Mouse (Mus musculus): ENCODE measurements around the gene Suclg2. TPM values are rescaled to one million over a fixed set of nuclear protein-coding genes. Genes with fewer than 3 reads are reported as not detected.
A peak's percentile ranks its signal among the peaks of the same experiment; 100 is the strongest.

The Suclg2 gene
- total and polyA plus RNA-seq, 3 experiments, result 47.8 to 179 (median 151) TPM

- peaks cover 2% of the 10 kb centered on the region for H3K4me1 ChIP-seq (ENCODE audit: control insufficient read depth, insufficient read depth, low read length)
- DNase-seq, result peak in 1 of 2 experiments; percentile 21
- TF ChIP-seq EP300 (IDR thresholded peaks at IDR 0.05; ENCODE audit: insufficient read depth, low read depth, low read length) (no peak), POLR2A (IDR thresholded peaks at IDR 0.05; ENCODE audit: insufficient read depth, low read depth, low read length) (no peak), CTCF (IDR thresholded peaks at IDR 0.05) (no peak)
- WGBS, result 60% methylated on average over 15 of the region's 15 CpGs
- H3K36me3 ChIP-seq (ENCODE audit: control insufficient read depth, insufficient read depth, low read length), result no peaks in the 10 kb centered on the region
- H3K27ac ChIP-seq, result no peak overlapping the region
- H3K79me2 ChIP-seq (replicated peaks; ENCODE audit: control insufficient read depth, insufficient read depth, low read length), result no peaks in the 10 kb centered on the region
- no peak overlapping the region for H3K9ac ChIP-seq (ENCODE audit: low read depth, low read length)
- H3K4me3 ChIP-seq, result no peak overlapping the region
- intact Hi-C loops (cut with DNase I), result no loop called here
- no peaks in the 10 kb centered on the region for H3K27me3 ChIP-seq (ENCODE audit: control insufficient read depth, insufficient read depth, low read length)
These were observed 121.5 kb downstream of the Suclg2 start for GRCm38 (mm10) chr6:95596766-95597750.

DNA sequence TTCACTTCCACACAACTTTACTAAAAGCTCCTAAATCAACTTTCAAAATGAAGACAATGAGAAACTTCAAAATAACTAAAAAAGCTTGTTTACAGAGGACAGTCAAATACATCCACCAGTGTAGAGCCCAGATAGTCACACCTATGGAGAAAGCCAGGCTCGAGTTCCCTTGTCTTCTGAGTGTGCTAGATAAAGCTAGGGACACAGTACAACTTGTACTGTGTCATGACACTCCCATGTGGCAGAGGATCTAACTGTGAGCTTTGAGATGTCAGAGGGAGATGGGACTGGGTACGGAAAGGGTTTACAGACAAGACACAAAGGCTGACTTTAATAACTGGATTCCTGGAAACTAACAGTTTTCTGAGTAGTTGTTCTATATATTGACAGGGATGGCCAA, 122.7 kb downstream of the Suclg2 start:
- DNase-seq, result no peak
- 72% methylated on average over 2 of the region's 2 CpGs for WGBS
- Histone ChIP-seq H3K9ac (ENCODE audit: low read depth, low read length) (no peak overlapping the region), H3K27ac (no peak overlapping the region), H3K27me3 (ENCODE audit: control insufficient read depth, insufficient read depth, low read length) (no peaks in the 10 kb centered on the region), H3K36me3 (ENCODE audit: control insufficient read depth, insufficient read depth, low read length) (no peaks in the 10 kb centered on the region), H3K4me3 (no peak overlapping the region), H3K4me1 (ENCODE audit: control insufficient read depth, insufficient read depth, low read length) (peaks cover 2% of the 10 kb centered on the region), H3K79me2 (replicated peaks; ENCODE audit: control insufficient read depth, insufficient read depth, low read length) (no peaks in the 10 kb centered on the region)
- intact Hi-C loops (cut with DNase I), result no loop called here
- TF ChIP-seq EP300 (IDR thresholded peaks at IDR 0.05; ENCODE audit: insufficient read depth, low read depth, low read length) (no peak), POLR2A (IDR thresholded peaks at IDR 0.05; ENCODE audit: insufficient read depth, low read depth, low read length) (no peak), CTCF (IDR thresholded peaks at IDR 0.05) (no peak)

- TF ChIP-seq POLR2A (IDR thresholded peaks at IDR 0.05; ENCODE audit: insufficient read depth, low read depth, low read length) (no peak), CTCF (IDR thresholded peaks at IDR 0.05) (no peak), EP300 (IDR thresholded peaks at IDR 0.05; ENCODE audit: insufficient read depth, low read depth, low read length) (no peak)
- Histone ChIP-seq H3K4me1 (ENCODE audit: control insufficient read depth, insufficient read depth, low read length) (peaks cover 2% of the 10 kb centered on the region), H3K9ac (ENCODE audit: low read depth, low read length) (no peak overlapping the region), H3K27me3 (ENCODE audit: control insufficient read depth, insufficient read depth, low read length) (no peaks in the 10 kb centered on the region), H3K4me3 (no peak overlapping the region), H3K27ac (no peak overlapping the region), H3K36me3 (ENCODE audit: control insufficient read depth, insufficient read depth, low read length) (no peaks in the 10 kb centered on the region; the same call in 1 of the 2 replicates), H3K79me2 (replicated peaks; ENCODE audit: control insufficient read depth, insufficient read depth, low read length) (no peaks in the 10 kb centered on the region)
- intact Hi-C loops (cut with DNase I), result no loop called here
- no peak for DNase-seq
- 65% methylated on average over 4 of the region's 4 CpGs for WGBS
These were observed 124.4 kb downstream of the Suclg2 start for GRCm38 (mm10) chr6:95594239-95594638.

GRCm38 (mm10) chr6:95592396-95592795, 126.2 kb downstream of the Suclg2 start:
- intact Hi-C loops (cut with DNase I), result no loop called here
- Histone ChIP-seq H3K27me3 (ENCODE audit: control insufficient read depth, insufficient read depth, low read length) (no peaks in the 10 kb centered on the region), H3K36me3 (ENCODE audit: control insufficient read depth, insufficient read depth, low read length) (no peaks in the 10 kb centered on the region; the same call in 1 of the 2 replicates), H3K27ac (no peak overlapping the region), H3K4me3 (no peak overlapping the region), H3K4me1 (ENCODE audit: control insufficient read depth, insufficient read depth, low read length) (peaks cover under 1% of the 10 kb centered on the region), H3K79me2 (replicated peaks; ENCODE audit: control insufficient read depth, insufficient read depth, low read length) (no peaks in the 10 kb centered on the region), H3K9ac (ENCODE audit: low read depth, low read length) (no peak overlapping the region)
- WGBS, result 74% methylated on average over 6 of the region's 6 CpGs
- TF ChIP-seq CTCF (IDR thresholded peaks at IDR 0.05) (no peak), EP300 (IDR thresholded peaks at IDR 0.05; ENCODE audit: insufficient read depth, low read depth, low read length) (no peak), POLR2A (IDR thresholded peaks at IDR 0.05; ENCODE audit: insufficient read depth, low read depth, low read length) (no peak)
- no peak for DNase-seq

DNA sequence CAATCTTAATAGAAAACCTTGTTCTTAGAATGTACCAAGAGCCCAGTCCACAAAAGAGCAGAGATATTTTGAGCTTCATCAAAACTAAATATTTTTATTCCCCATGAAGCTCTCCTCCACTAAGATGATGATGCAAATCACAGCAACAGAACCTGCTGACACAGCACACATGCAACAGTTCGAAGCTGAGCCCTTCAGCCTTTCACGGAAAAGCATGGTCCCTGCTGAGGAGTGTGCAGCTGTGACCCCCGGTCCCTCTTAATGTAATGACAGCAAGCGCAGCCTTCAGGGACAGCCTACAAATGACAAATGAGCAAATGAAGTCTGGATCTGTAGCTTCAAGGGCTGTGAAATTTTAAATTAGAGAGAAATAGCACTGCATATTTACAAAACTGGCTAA, 128.1 kb downstream of the Suclg2 start:
- no peak overlapping the region for H3K27ac ChIP-seq
- WGBS, result 78% methylated on average over 4 of the region's 4 CpGs
- DNase-seq, result no peak
- H3K79me2 ChIP-seq (replicated peaks; ENCODE audit: control insufficient read depth, insufficient read depth, low read length), result no peaks in the 10 kb centered on the region
- H3K36me3 ChIP-seq (ENCODE audit: control insufficient read depth, insufficient read depth, low read length), result no peaks in the 10 kb centered on the region; the same call in 1 of the 2 replicates
- intact Hi-C loops (cut with DNase I), result no loop called here
- no peak overlapping the region for H3K4me3 ChIP-seq
- H3K9ac ChIP-seq (ENCODE audit: low read depth, low read length), result no peak overlapping the region
- no peaks in the 10 kb centered on the region for H3K27me3 ChIP-seq (ENCODE audit: control insufficient read depth, insufficient read depth, low read length)
- H3K4me1 ChIP-seq (ENCODE audit: control insufficient read depth, insufficient read depth, low read length), result no peaks in the 10 kb centered on the region
- no peak for TF ChIP-seq POLR2A (IDR thresholded peaks at IDR 0.05; ENCODE audit: insufficient read depth, low read depth, low read length)
- TF ChIP-seq EP300 (IDR thresholded peaks at IDR 0.05; ENCODE audit: insufficient read depth, low read depth, low read length), result no peak
- TF ChIP-seq CTCF (IDR thresholded peaks at IDR 0.05), result no peak

Data from heart, adult 2 months (tissue).